Mouse (Mus musculus): ENCODE data around the gene Numb. TPM values are rescaled to one million over a fixed set of nuclear protein-coding genes. Genes with fewer than 3 reads are reported as not detected.

Gene Numb
- polyA plus RNA-seq, 1 experiment from 2014 or later, result 30.6 TPM

- H3K27ac ChIP-seq (ENCODE audit: low read length), result no peak overlapping the region
- H3K9ac ChIP-seq (ENCODE audit: low read length), result no peak overlapping the region
- H3K36me3 ChIP-seq (ENCODE audit: control insufficient read depth, insufficient read depth), result no peaks in the 10 kb centered on the region
- H3K4me2 ChIP-seq (ENCODE audit: low read depth, low read length), result no peak overlapping the region
- H3K9me3 ChIP-seq (replicated peaks; ENCODE audit: control insufficient read depth, low read length), result no peaks in the 10 kb centered on the region
- 55% methylated on average over 2 of the region's 2 CpGs for WGBS
- H3K4me1 ChIP-seq (ENCODE audit: control insufficient read depth, insufficient read depth, low read length), result peaks cover 35% of the 10 kb centered on the region
- no peak for ATAC-seq (replicated peaks; ENCODE audit: extremely low read depth, insufficient read depth, low FRiP score)
- H3K27me3 ChIP-seq (ENCODE audit: control insufficient read depth, insufficient read depth, low read length), result no peaks in the 10 kb centered on the region
- no peak overlapping the region for H3K4me3 ChIP-seq (ENCODE audit: low read length)
Measured at GRCm38 (mm10) chr12:83926061-83926460, 4.3 kb upstream of the Numb start.

- H3K4me1 ChIP-seq (ENCODE audit: control insufficient read depth, insufficient read depth, low read length), result peaks cover 41% of the 10 kb centered on the region
- ATAC-seq (replicated peaks; ENCODE audit: extremely low read depth, insufficient read depth, low FRiP score), result no peak
- no peaks in the 10 kb centered on the region for H3K36me3 ChIP-seq (ENCODE audit: control insufficient read depth, insufficient read depth)
- H3K27ac ChIP-seq (ENCODE audit: low read length), result peak overlapping the region; percentile 1; the same call in 1 of the 2 replicates
- no peaks in the 10 kb centered on the region for H3K27me3 ChIP-seq (ENCODE audit: control insufficient read depth, insufficient read depth, low read length)
- 36% methylated on average over 7 of the region's 7 CpGs for WGBS
- peak overlapping the region; percentile 42 for H3K4me2 ChIP-seq (ENCODE audit: low read depth, low read length)
- no peaks in the 10 kb centered on the region for H3K9me3 ChIP-seq (replicated peaks; ENCODE audit: control insufficient read depth, low read length)
- peak overlapping the region; percentile 54; the same call in 1 of the 2 replicates for H3K9ac ChIP-seq (ENCODE audit: low read length)
- H3K4me3 ChIP-seq (ENCODE audit: low read length), result no peak overlapping the region
Measured at GRCm38 (mm10) chr12:83925160-83925703, 3.5 kb upstream of the Numb start.

- Histone ChIP-seq H3K4me2 (ENCODE audit: low read depth, low read length) (no peak overlapping the region), H3K9ac (ENCODE audit: low read length) (no peak overlapping the region)
Measured at GRCm38 (mm10) chr12:83924332-83924731, 2.6 kb upstream of the Numb start.

GRCm38 (mm10) chr12:83923486-83923859, 1.7 kb upstream of the Numb start:
- Histone ChIP-seq H3K9ac (ENCODE audit: low read length) (no peak overlapping the region), H3K9me3 (replicated peaks; ENCODE audit: control insufficient read depth, low read length) (no peaks in the 10 kb centered on the region), H3K4me1 (ENCODE audit: control insufficient read depth, insufficient read depth, low read length) (peaks cover 41% of the 10 kb centered on the region), H3K27me3 (ENCODE audit: control insufficient read depth, insufficient read depth, low read length) (no peaks in the 10 kb centered on the region), H3K27ac (ENCODE audit: low read length) (no peak overlapping the region), H3K36me3 (ENCODE audit: control insufficient read depth, insufficient read depth) (no peaks in the 10 kb centered on the region), H3K4me3 (ENCODE audit: low read length) (no peak overlapping the region), H3K4me2 (ENCODE audit: low read depth, low read length) (no peak overlapping the region)
- WGBS, result 58% methylated on average over 1 of the region's 1 CpGs
- no peak for ATAC-seq (replicated peaks; ENCODE audit: extremely low read depth, insufficient read depth, low FRiP score)

More at GRCm38 (mm10) chr12:83924332-83924731, 2.6 kb upstream of the Numb start:
- no peaks in the 10 kb centered on the region for H3K9me3 ChIP-seq (replicated peaks; ENCODE audit: control insufficient read depth, low read length)
- peaks cover 45% of the 10 kb centered on the region for H3K4me1 ChIP-seq (ENCODE audit: control insufficient read depth, insufficient read depth, low read length)
- ATAC-seq (replicated peaks; ENCODE audit: extremely low read depth, insufficient read depth, low FRiP score), result no peak
- WGBS, result 48% methylated on average over 3 of the region's 3 CpGs
- H3K36me3 ChIP-seq (ENCODE audit: control insufficient read depth, insufficient read depth), result no peaks in the 10 kb centered on the region
- no peak overlapping the region for H3K4me3 ChIP-seq (ENCODE audit: low read length)
- H3K27me3 ChIP-seq (ENCODE audit: control insufficient read depth, insufficient read depth, low read length), result no peaks in the 10 kb centered on the region
- peak overlapping the region; percentile 48 for H3K27ac ChIP-seq (ENCODE audit: low read length)

GRCm38 (mm10) chr12:83922724-83923485, 1.2 kb upstream of the Numb start:
- Histone ChIP-seq H3K4me2 (ENCODE audit: low read depth, low read length) (peak overlapping the region; percentile 77), H3K4me3 (ENCODE audit: low read length) (peak overlapping the region; percentile 98), H3K27me3 (ENCODE audit: control insufficient read depth, insufficient read depth, low read length) (no peaks in the 10 kb centered on the region), H3K27ac (ENCODE audit: low read length) (peak overlapping the region; percentile 85), H3K9me3 (replicated peaks; ENCODE audit: control insufficient read depth, low read length) (no peaks in the 10 kb centered on the region), H3K36me3 (ENCODE audit: control insufficient read depth, insufficient read depth) (no peaks in the 10 kb centered on the region), H3K9ac (ENCODE audit: low read length) (peak overlapping the region; percentile 81), H3K4me1 (ENCODE audit: control insufficient read depth, insufficient read depth, low read length) (peaks cover 39% of the 10 kb centered on the region)
- 29% methylated on average over 8 of the region's 8 CpGs for WGBS
- no peak for ATAC-seq (replicated peaks; ENCODE audit: extremely low read depth, insufficient read depth, low FRiP score)

- no peak for ATAC-seq (replicated peaks; ENCODE audit: extremely low read depth, insufficient read depth, low FRiP score)
- peak overlapping the region; percentile 98 for H3K4me3 ChIP-seq (ENCODE audit: low read length)
- peak overlapping the region; percentile 95 for H3K4me2 ChIP-seq (ENCODE audit: low read depth, low read length)
- no peaks in the 10 kb centered on the region for H3K27me3 ChIP-seq (ENCODE audit: control insufficient read depth, insufficient read depth, low read length)
- no peaks in the 10 kb centered on the region for H3K36me3 ChIP-seq (ENCODE audit: control insufficient read depth, insufficient read depth)
- H3K27ac ChIP-seq (ENCODE audit: low read length), result peak overlapping the region; percentile 93
- 2% methylated on average over 31 of the region's 31 CpGs for WGBS
- peak overlapping the region; percentile 97 for H3K9ac ChIP-seq (ENCODE audit: low read length)
- no peaks in the 10 kb centered on the region for H3K9me3 ChIP-seq (replicated peaks; ENCODE audit: control insufficient read depth, low read length)
- peaks cover 36% of the 10 kb centered on the region for H3K4me1 ChIP-seq (ENCODE audit: control insufficient read depth, insufficient read depth, low read length)
Measured at GRCm38 (mm10) chr12:83920721-83921441, 853 bp downstream of the Numb start.

- Histone ChIP-seq H3K4me1 (ENCODE audit: control insufficient read depth, insufficient read depth, low read length) (peaks cover 14% of the 10 kb centered on the region), H3K9me3 (replicated peaks; ENCODE audit: control insufficient read depth, low read length) (no peaks in the 10 kb centered on the region), H3K27ac (ENCODE audit: low read length) (peak overlapping the region; percentile 30), H3K36me3 (ENCODE audit: control insufficient read depth, insufficient read depth) (peaks cover 2% of the 10 kb centered on the region; the same call in 1 of the 2 replicates), H3K4me2 (ENCODE audit: low read depth, low read length) (no peak overlapping the region), H3K9ac (ENCODE audit: low read length) (no peak overlapping the region), H3K27me3 (ENCODE audit: control insufficient read depth, insufficient read depth, low read length) (no peaks in the 10 kb centered on the region), H3K4me3 (ENCODE audit: low read length) (no peak overlapping the region)
- WGBS, result 48% methylated on average over 9 of the region's 9 CpGs
- no peak for ATAC-seq (replicated peaks; ENCODE audit: extremely low read depth, insufficient read depth, low FRiP score)
Measured at GRCm38 (mm10) chr12:83916884-83917283, 4.8 kb downstream of the Numb start.

GRCm38 (mm10) chr12:83914797-83915196, 6.9 kb downstream of the Numb start:
- H3K4me3 ChIP-seq (ENCODE audit: low read length), result no peak overlapping the region
- no peak overlapping the region for H3K4me2 ChIP-seq (ENCODE audit: low read depth, low read length)
- 86% methylated on average over 1 of the region's 1 CpGs for WGBS
- ATAC-seq (replicated peaks; ENCODE audit: extremely low read depth, insufficient read depth, low FRiP score), result no peak
- H3K9ac ChIP-seq (ENCODE audit: low read length), result no peak overlapping the region
- no peaks in the 10 kb centered on the region for H3K27me3 ChIP-seq (ENCODE audit: control insufficient read depth, insufficient read depth, low read length)
- peaks cover 2% of the 10 kb centered on the region; the same call in 1 of the 2 replicates for H3K36me3 ChIP-seq (ENCODE audit: control insufficient read depth, insufficient read depth)
- H3K4me1 ChIP-seq (ENCODE audit: control insufficient read depth, insufficient read depth, low read length), result peaks cover 9% of the 10 kb centered on the region
- H3K9me3 ChIP-seq (replicated peaks; ENCODE audit: control insufficient read depth, low read length), result no peaks in the 10 kb centered on the region
- no peak overlapping the region for H3K27ac ChIP-seq (ENCODE audit: low read length)
